Mouse (Mus musculus) cerebellum, adult (tissue): ENCODE results near the gene Olfml3.

Experiments used
- ATAC-seq: cut with Nextera tagmentation; 2 replicates; pipeline ENCODE4 v1.9.2; 2017; ENCODE audit warnings: mild to moderate bottlenecking, moderate library complexity, mixed read lengths; ENCODE audit not compliant: insufficient number of reproducible peaks, low FRiP score, low TSS enrichment

Gene Olfml3

DNA sequence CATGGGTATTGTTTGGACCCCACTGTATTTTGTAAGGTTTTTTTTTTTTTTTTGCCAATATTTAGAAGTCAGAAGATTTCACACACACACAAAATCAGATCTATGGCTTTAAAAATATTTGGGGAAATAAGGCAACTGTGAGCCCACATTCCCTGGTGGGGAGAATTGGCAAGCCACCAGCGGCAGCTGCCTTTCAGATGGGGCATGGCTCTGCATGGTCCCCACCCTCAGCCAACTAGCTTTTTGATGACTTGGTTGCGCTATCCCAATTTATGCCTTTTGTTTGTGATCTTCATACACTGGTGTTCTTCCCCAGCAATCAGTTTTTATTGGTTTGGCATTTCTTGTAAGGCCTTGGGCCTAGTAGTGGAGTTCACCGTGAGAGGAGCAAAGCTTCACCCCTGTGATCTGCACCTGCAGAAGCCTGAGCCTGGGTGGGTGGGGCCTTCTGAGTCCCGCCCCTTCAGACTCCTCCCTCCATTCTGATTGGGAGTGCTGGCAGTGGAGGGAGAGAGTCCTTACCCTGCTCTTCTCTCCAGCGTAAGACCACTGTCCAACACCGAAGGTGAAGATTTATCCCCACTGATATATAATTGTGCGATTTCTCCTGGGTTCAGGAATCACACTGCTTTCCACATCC lies 23.4 kb downstream of the Olfml3 start:
- no peak for ATAC-seq

DNA sequence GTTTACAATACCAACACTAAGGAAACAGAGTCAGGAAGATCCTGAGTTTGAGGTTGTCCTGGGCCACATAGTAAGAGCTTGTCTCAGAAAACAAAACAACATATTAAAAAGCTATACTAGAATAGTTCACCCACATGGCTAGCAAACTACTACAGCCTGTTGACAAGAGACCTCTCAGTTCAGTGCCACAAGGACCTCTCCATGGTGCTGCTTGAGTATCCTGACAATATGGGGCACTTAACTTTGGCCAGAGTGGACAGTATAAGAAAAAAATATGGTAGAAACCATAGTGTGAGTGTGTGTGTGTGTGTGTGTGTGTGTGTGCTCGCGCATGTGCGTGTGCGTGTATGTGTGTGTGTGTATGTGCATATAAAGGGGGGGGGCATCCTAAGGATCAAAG lies 25.6 kb downstream of the Olfml3 start:
- ATAC-seq, result no peak

DNA sequence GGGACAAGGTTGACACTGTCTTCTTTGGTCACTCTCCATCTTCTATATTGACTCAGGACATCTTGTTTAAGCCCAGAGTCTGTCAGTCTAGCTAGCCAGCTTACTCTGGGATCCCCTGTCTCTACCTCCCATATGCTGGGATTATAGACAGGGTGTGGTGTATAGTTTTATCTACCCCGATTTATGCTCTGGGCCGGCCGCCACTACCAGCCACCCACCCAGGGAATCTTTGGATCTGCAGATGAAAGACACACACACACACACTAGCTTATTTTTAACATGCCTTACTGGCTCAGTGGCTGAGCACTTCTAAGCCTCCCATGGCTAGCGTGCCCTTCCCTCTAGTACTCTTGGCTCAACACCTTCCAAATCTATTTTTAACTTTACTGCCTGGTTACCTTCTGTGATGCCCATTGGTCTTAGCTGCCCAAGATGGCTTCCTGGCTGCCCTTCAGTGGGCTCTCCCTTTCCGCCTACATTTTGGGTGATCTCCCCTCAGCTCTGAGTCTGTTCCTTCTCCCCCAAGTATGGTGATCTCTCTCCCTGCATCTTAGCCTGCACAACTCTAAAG lies 28.2 kb downstream of the Olfml3 start:
- no peak for ATAC-seq

DNA sequence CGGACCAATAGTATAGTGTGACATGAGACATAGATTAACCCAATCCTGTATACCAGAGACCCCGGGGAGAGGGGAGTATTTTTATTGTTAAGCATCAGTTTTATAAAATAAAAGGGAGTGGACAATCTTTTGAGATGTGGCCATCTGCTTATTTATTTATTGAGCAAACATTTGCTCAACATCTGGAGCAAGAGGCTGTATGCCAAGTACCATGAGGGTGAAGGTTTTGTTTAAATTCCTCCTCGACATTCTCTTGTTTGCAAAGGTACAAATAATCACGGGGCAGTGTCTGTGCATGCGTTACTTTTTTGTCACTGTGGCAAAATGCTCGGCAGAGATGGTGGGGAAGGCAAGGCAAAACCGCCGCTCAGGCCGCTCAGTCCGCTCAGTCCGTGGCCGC lies 32.4 kb downstream of the Olfml3 start:
- no peak for ATAC-seq

DNA sequence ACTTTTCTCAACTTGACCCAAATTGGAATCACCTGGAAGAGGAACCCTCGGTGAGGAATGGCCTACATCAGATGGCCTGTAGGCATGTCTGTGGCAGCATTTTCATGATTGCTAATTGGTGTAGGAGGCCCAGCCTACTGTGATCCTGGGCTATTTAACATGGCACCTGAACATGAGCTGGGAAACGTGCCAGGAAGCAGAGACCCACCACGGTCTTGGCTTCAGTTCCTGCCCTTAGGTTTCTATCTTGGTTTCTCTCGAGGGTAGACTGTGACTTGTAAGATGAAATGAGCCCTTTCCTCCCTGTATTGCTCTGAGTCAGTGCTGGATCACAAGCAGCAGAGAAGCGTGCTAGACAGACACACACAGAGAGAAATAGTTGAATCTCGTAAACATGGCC lies 33.1 kb downstream of the Olfml3 start:
- ATAC-seq, result no peak

DNA sequence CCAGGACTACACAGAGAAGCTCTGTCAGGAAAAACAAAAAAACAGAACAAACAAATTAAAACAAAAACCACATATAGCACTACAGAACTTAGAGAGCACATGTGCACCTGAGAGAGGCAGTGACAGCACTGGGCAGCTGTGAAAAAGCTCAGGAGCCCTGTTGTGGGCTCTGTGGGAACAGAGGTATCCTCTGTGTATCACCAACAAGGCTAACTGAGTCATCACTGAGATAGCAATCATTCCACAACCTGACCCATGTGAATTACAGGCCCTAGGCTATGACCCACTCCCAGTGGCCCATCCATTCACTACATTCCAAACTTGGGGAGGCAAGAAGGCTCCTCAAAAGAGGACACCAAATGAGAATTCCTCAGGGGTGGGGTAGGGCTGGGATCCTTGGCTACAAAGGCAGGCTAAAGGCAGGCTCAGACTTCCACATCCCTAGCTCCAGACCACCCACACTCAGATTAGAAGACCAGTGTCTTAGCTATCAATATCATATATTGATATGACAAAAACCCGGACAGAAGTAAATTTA lies 41.3 kb downstream of the Olfml3 start:
- no peak for ATAC-seq

DNA sequence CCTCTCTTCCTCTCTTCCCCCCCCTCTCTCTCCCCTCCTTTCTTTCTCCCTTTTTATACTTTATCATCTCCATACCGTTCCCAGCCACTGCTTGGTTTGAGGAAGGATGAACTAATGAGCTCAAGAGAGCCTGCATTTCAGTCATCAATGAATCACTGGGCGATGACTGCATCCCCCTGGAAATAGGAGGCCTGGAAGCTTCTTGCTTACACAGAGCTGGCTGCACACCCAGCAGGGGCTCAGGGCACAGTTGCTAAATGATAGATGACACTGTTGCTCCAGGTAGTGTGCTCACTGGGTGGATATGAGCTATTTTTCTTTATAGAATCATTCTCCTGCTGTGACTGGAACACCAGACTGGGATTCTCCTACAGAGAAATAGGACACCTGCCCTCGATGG lies 42.2 kb downstream of the Olfml3 start:
- ATAC-seq, result no peak

DNA sequence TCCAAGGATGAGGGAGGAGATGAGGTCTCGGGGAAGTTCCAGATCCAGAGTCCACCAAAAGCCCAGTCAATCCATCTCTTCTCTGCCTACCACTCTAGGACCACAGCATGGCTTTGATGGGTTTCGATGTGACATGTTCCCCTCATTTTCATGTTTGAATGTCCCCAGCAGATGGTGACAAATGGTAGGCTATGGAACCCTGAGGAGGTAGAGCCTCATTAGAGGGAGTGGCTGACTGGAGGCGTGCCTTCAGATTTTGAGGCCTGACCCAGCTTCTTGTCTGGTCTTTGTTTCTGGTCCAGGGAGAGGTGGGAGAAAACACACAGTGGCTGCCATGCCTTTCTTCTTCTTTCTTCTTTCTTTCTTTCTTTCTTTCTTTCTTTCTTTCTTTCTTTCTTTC lies 47.3 kb downstream of the Olfml3 start:
- no peak for ATAC-seq

DNA sequence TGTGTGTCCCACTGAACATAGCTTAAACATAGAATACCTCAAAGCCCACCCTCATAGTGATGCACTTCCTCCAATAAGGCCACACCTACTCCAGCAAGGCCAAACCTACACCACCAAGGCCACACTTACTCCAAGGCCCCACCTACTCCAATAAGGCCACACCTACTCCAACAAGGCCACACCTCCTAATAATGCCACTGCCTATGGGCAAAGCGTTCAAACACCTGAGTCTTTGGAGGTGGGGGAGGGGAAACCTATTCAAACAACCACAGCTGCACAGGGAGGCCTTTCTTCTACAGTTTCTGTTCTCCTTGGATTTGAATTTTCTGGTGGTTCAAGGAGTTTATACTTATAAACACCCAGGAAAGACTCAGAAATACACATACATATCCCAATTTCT lies 48.8 kb downstream of the Olfml3 start:
- ATAC-seq, result no peak

DNA sequence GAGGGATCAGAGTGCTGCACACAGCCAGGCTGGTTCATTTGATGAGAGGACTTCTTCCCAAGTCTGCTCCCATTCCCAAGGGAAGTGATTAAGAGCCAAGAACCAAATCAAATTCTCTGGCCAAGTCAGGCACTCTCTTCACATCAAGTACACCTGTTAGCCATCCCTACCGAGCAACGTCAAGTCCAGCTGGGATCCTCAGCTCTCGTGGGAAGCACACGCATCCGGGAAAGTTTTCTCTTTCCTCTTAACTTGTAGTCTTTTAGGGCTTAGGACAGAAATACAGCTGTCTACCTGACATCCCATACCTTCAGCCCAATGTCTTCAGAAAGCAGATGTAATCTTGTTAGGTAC lies 53.9 kb downstream of the Olfml3 start:
- no peak for ATAC-seq

DNA sequence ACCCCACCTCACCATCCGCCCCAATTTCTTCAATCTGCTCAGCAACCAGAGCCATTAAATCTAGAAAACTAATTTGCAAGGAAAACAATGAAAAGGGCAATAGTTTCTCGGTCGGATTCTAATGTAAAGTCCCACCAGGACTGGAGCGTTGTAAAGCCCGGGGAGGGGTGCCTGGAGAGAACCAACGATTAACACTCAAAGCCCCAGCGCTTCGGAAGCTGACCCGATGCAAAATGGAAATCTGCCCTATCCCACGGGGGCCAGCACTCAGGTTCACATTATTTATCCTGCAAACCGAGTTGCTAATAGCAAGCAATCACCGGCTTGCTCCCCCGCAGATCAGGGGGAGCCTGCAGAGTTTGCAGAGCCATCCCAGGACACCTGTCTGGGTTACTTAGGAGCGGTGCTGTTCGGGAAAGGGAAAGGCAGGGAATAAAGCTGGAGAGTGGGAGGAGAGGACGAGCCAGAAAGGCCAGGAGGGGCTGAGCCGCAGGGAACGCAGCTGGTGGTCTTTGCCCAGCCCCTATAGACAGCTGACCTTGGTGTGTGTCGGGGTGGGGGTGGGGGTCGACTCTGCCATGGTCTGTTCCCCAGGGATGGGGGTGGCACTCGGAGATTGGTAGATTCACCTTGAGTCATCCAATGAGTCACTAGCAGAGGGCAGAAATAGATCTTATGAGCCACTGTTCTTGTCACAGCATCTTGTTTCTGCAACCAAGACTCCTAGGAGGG lies 54.4 kb downstream of the Olfml3 start:
- ATAC-seq, result no peak

DNA sequence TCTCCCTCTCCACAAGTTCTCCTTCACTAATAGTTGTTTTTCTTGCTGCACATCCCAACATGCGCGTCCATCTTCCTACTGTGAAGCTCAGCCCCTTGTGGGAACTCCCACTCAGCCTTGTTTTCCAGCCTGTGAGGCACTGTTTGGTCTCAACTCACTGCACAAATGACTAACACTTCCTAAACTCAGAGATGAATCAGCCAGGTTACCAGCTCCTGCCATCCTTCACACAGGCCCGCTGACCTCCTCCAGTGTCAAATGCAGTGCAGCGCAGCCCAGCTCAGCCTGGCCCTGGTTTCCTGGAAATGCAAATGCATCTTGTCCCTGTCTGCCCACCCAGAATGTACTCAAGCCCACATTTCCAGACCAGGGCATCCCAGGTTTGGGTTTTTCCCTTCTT lies 55.3 kb downstream of the Olfml3 start:
- ATAC-seq, result no peak

DNA sequence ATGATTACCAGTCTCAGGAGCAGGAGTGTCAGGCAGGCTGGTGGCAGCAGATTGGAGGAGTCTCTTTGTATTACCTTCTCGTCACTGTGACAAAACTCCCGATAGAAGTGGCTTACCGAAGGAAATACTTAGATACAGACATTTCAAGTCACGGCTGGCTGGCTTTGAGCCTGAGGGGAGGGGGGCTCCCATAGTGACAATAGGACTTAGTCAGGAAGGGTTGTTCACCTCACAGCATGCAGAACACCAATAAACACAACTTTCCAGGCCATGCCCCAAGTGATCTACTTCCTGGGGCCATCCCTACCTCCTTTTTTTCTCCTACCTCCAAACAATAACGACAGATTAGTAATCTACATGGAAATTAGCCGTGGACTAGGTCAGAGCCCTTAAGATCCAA lies 59.0 kb downstream of the Olfml3 start:
- no peak for ATAC-seq

DNA sequence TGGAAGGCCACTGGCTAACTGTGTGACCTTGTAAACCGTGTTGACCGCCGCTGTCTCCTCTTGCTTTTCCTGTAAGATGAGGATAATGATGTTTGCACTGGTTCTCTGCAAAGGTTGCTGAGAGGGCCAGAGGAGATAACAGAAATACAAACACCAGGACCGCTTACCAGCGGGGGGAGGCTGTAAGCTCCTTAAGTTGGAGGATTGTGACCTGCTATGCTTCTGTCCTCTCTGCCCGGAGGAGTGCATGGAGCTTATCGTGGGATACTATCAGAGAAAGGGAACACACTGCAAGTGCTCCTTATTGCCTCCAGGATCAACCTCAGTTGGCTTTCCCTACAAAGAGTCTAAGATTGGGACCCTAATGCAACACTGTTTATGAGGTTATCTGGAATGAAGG lies 65.1 kb downstream of the Olfml3 start:
- ATAC-seq, result no peak
